Mouse (Mus musculus) stomach, postnatal 0 days (tissue): ENCODE measurements around the gene Rnf38. TPM values are rescaled to one million over a fixed set of nuclear protein-coding genes. Genes with fewer than 3 reads are reported as not detected.

ENCODE experiments used
- ATAC-seq: fragments of 200-750 bp; cut with Nextera tagmentation; 2 replicates; pipeline ENCODE4 v1.8.0; 2017; ENCODE audit not compliant: low FRiP score, low TSS enrichment
- DNase-seq: peaks from one replicate; pipeline ENCODE4 v3.0.0-alpha.2; 2016; ENCODE audit warnings: low spot score
- H3K27ac ChIP-seq: fragments of 300-500 bp; sonication (generic); replicated peaks from 2 replicates; pipeline ENCODE4 v1.5.1; 2014; ENCODE audit warnings: mild to moderate bottlenecking, control low read depth
- H3K27me3 ChIP-seq: fragments of 300-500 bp; sonication (generic); 2 replicates; pipeline ENCODE4 v1.6.1; 2014; ENCODE audit warnings: low read length; ENCODE audit not compliant: control insufficient read depth, insufficient read depth
- H3K36me3 ChIP-seq: fragments of 300-500 bp; sonication (generic); 2 replicates; pipeline ENCODE4 v1.6.1; 2014; ENCODE audit warnings: low read length, mixed read lengths; ENCODE audit not compliant: control insufficient read depth, insufficient read depth
- H3K4me1 ChIP-seq: fragments of 300-500 bp; sonication (generic); replicated peaks from 2 replicates; pipeline ENCODE4 v1.6.1; 2014; ENCODE audit warnings: antibody characterized with exemption; ENCODE audit not compliant: control insufficient read depth, insufficient read depth
- H3K4me2 ChIP-seq: fragments of 300-500 bp; sonication (generic); replicated peaks from 2 replicates; pipeline ENCODE4 v1.6.1; 2014; ENCODE audit warnings: low read depth, mild to moderate bottlenecking, control low read depth, moderate library complexity
- H3K4me3 ChIP-seq: fragments of 300-500 bp; sonication (generic); 2 replicates; pipeline ENCODE4 v1.5.1; 2014; ENCODE audit warnings: low read depth, low read length, control low read depth
- H3K9ac ChIP-seq: fragments of 300-500 bp; sonication (generic); 2 replicates; pipeline ENCODE4 v1.6.1; 2014; ENCODE audit warnings: mild to moderate bottlenecking, low read length, control low read depth, mixed read lengths
- H3K9me3 ChIP-seq: fragments of 300-500 bp; sonication (generic); 2 replicates; pipeline ENCODE4 v1.6.1; 2016; ENCODE audit warnings: low read length; ENCODE audit not compliant: control insufficient read depth
- CTCF ChIP-seq: IDR thresholded peaks from 2 replicates; pipeline ENCODE4 v1.5.1; 2016; ENCODE audit warnings: antibody characterized with exemption, low read depth, mild to moderate bottlenecking, moderate library complexity
- EP300 ChIP-seq: optimal IDR thresholded peaks from 2 replicates; pipeline ENCODE3; 2016; ENCODE audit warnings: antibody characterized with exemption
- WGBS: fragments of 180-500 bp; shearing (Covaris S2); extraction: QIAGEN DNeasy Blood & Tissue Kit; methylation state at CpG from one replicate; pipeline ENCODE4 v1.1.7; 2014; 5-methylcytosine and 5-hydroxymethylcytosine counted together
- polyA plus RNA-seq: library from polyadenylated mRNA; unstranded; fragments of >200 nt; fragmentation: Nextera tagmentation; extraction: Ambion mirVana; gene quantifications from 2 replicates; pipeline ENCODE4 v1.2.1, GENCODE M21; 2015

Rnf38 gene
- polyA plus RNA-seq, result 6.3 and 7.9 TPM in 2 replicates

- TF ChIP-seq CTCF (no peak), EP300 (no peak)
- Histone ChIP-seq H3K4me3 (peak within 1 kb of the TSS; percentile 80), H3K27me3 (no peaks in the 10 kb centered on the region), H3K9me3 (no peaks in the 10 kb centered on the region), H3K36me3 (no peaks in the 10 kb centered on the region), H3K9ac (peak within 1 kb of the TSS; percentile 84), H3K4me1 (peaks cover 9% of the 10 kb centered on the region; the same call in 1 of the 2 replicates), H3K27ac (peak within 1 kb of the TSS; percentile 93), H3K4me2 (peak within 1 kb of the TSS; percentile 88)
- WGBS, result 0% methylated on average over 12 of the region's 61 CpGs
- ATAC-seq, result no peak
- no peak for DNase-seq
Observed at GRCm38 (mm10) chr4:44233713-44234003, at the start of gene Rnf38. Gene Rnf38, minus strand, starts transcription at chr4:44233789.

GRCm38 (mm10) chr4:44281597-44282265 is 48.1 kb upstream of the Rnf38 start:
- TF ChIP-seq EP300 (no peak), CTCF (no peak)
- no peak overlapping the region for H3K4me3 ChIP-seq
- H3K4me2 ChIP-seq, result no peak overlapping the region
- WGBS, result 43% methylated on average over 7 of the region's 7 CpGs
- no peaks in the 10 kb centered on the region for H3K4me1 ChIP-seq
- ATAC-seq, result peak; percentile 72
- H3K9me3 ChIP-seq, result no peaks in the 10 kb centered on the region
- peak overlapping the region; percentile 30; the same call in 1 of the 2 replicates for H3K27ac ChIP-seq
- H3K9ac ChIP-seq, result no peak overlapping the region
- peak; percentile 18 for DNase-seq
- no peaks in the 10 kb centered on the region for H3K27me3 ChIP-seq
- H3K36me3 ChIP-seq, result no peaks in the 10 kb centered on the region

GRCm38 (mm10) chr4:44271134-44271533 is 37.5 kb upstream of the Rnf38 start:
- ATAC-seq, result no peak
- Histone ChIP-seq H3K36me3 (no peaks in the 10 kb centered on the region), H3K9ac (no peak overlapping the region)

GRCm38 (mm10) chr4:44269376-44269817 is 35.8 kb upstream of the Rnf38 start:
- no peaks in the 10 kb centered on the region for H3K9me3 ChIP-seq
- H3K9ac ChIP-seq, result no peak overlapping the region
- 94% methylated on average over 14 of the region's 14 CpGs for WGBS
- H3K27me3 ChIP-seq, result no peaks in the 10 kb centered on the region
- ATAC-seq (no peak), DNase-seq (no peak)
- H3K4me1 ChIP-seq, result no peaks in the 10 kb centered on the region
- H3K27ac ChIP-seq, result no peak overlapping the region
- no peak overlapping the region for H3K4me2 ChIP-seq
- H3K4me3 ChIP-seq, result no peak overlapping the region
- no peak for TF ChIP-seq CTCF
- no peak for TF ChIP-seq EP300
- no peaks in the 10 kb centered on the region for H3K36me3 ChIP-seq

More at GRCm38 (mm10) chr4:44271134-44271533, 37.5 kb upstream of the Rnf38 start:
- Histone ChIP-seq H3K27me3 (no peaks in the 10 kb centered on the region), H3K4me1 (no peaks in the 10 kb centered on the region), H3K27ac (no peak overlapping the region), H3K4me2 (no peak overlapping the region), H3K4me3 (no peak overlapping the region), H3K9me3 (no peaks in the 10 kb centered on the region)
- no peak for TF ChIP-seq CTCF
- TF ChIP-seq EP300, result no peak
- DNase-seq, result no peak
- 63% methylated on average over 5 of the region's 5 CpGs for WGBS

DNA sequence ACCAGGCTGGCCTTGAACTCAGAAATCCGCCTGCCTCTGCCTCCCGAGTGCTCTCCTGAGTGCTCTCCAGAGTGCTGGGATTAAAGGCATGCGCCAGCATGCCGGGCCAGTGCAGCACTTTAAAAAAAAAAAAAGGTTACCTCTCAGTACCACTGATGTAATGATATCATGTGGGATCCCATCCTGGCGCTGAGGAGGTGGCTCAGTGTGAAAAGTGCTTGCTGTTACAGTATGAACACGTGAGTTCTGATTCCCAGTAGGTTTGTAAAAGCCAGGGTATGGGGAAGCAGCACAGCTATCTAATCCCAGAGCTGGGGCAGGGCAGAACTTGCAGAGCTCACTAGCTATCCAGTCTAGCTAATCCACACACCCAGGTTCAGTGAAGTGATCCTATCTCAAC is 33.8 kb upstream of the Rnf38 start:
- WGBS, result 83% methylated on average over 6 of the region's 6 CpGs
- no peaks in the 10 kb centered on the region for H3K9me3 ChIP-seq
- H3K4me2 ChIP-seq, result no peak overlapping the region
- no peak for ATAC-seq
- no peaks in the 10 kb centered on the region for H3K27me3 ChIP-seq
- no peak for DNase-seq
- H3K27ac ChIP-seq, result no peak overlapping the region
- H3K4me3 ChIP-seq, result no peak overlapping the region
- H3K9ac ChIP-seq, result no peak overlapping the region
- TF ChIP-seq CTCF, result no peak
- TF ChIP-seq EP300, result no peak
- H3K36me3 ChIP-seq, result no peaks in the 10 kb centered on the region
- H3K4me1 ChIP-seq, result no peaks in the 10 kb centered on the region

GRCm38 (mm10) chr4:44265500-44265899 is 31.9 kb upstream of the Rnf38 start:
- 86% methylated on average over 3 of the region's 3 CpGs for WGBS
- TF ChIP-seq CTCF (no peak), EP300 (no peak)
- no peak for DNase-seq
- Histone ChIP-seq H3K4me1 (no peaks in the 10 kb centered on the region), H3K36me3 (no peaks in the 10 kb centered on the region), H3K27me3 (no peaks in the 10 kb centered on the region), H3K4me3 (no peak overlapping the region), H3K9me3 (no peaks in the 10 kb centered on the region), H3K27ac (no peak overlapping the region), H3K4me2 (no peak overlapping the region), H3K9ac (no peak overlapping the region)
- no peak for ATAC-seq
